Mouse (Mus musculus) urinary bladder, postnatal 36 days (tissue): Measurements from ENCODE around the gene Tfap2d.

Source experiments
- DNase-seq, 2 experiments: peaks; one replicate each; pipeline ENCODE4 v3.0.0; 2022; ENCODE audit warnings: low spot score in 2 of 2, mixed read lengths in 1 of 2

Gene Tfap2d

GRCm38 (mm10) chr1:19102631-19103030 lies at the start of gene Tfap2d:
Gene Tfap2d, plus strand, starts transcription at chr1:19103022.
- DNase-seq, result no peak

- DNase-seq, result no peak
These were observed 46.5 kb upstream of the Tfap2d start for GRCm38 (mm10) chr1:19056300-19056699.

- no peak for DNase-seq
These were observed 46.0 kb upstream of the Tfap2d start for GRCm38 (mm10) chr1:19056861-19057260.

- no peak for DNase-seq
These were observed 14.7 kb upstream of the Tfap2d start for GRCm38 (mm10) chr1:19088078-19088477.

- no peak for DNase-seq
These were observed 5.9 kb upstream of the Tfap2d start for GRCm38 (mm10) chr1:19096921-19097320.

- no peak for DNase-seq
These were observed 494 bp downstream of the Tfap2d start for GRCm38 (mm10) chr1:19103316-19103715.

GRCm38 (mm10) chr1:19103776-19104142 lies 937 bp downstream of the Tfap2d start:
- DNase-seq, result no peak

GRCm38 (mm10) chr1:19104143-19104857 lies 1.5 kb downstream of the Tfap2d start:
- no peak for DNase-seq

GRCm38 (mm10) chr1:19106401-19106800 lies 3.6 kb downstream of the Tfap2d start:
- no peak for DNase-seq

GRCm38 (mm10) chr1:19106841-19107800 lies 4.3 kb downstream of the Tfap2d start:
- DNase-seq, result no peak

GRCm38 (mm10) chr1:19107801-19108200 lies 5.0 kb downstream of the Tfap2d start:
- no peak for DNase-seq

GRCm38 (mm10) chr1:19109711-19110110 lies 6.9 kb downstream of the Tfap2d start:
- DNase-seq, result no peak

GRCm38 (mm10) chr1:19110211-19110610 lies 7.4 kb downstream of the Tfap2d start:
- DNase-seq, result no peak

- no peak for DNase-seq
These were observed 8.2 kb downstream of the Tfap2d start for GRCm38 (mm10) chr1:19111020-19111419.

GRCm38 (mm10) chr1:19178742-19179397 lies 76.0 kb downstream of the Tfap2d start:
- DNase-seq, result no peak

- DNase-seq, result no peak
These were observed 102.8 kb downstream of the Tfap2d start for GRCm38 (mm10) chr1:19205649-19206048.

GRCm38 (mm10) chr1:19206194-19206593 lies 103.4 kb downstream of the Tfap2d start:
- no peak for DNase-seq

- DNase-seq, result no peak
These were observed 104.8 kb downstream of the Tfap2d start for GRCm38 (mm10) chr1:19207611-19208010.

GRCm38 (mm10) chr1:19208641-19209358 lies 106.0 kb downstream of the Tfap2d start, which contains the start of gene Tfap2b:
Gene Tfap2b, plus strand, starts transcription at chr1:19208914.
- DNase-seq, result no peak

GRCm38 (mm10) chr1:19209359-19209745 lies 106.5 kb downstream of the Tfap2d start:
- no peak for DNase-seq

- no peak for DNase-seq
These were observed 107.0 kb downstream of the Tfap2d start for GRCm38 (mm10) chr1:19209776-19210175.
